Mouse (Mus musculus) myocyte (in vitro differentiated cells): ENCODE results near the gene Fam173a. TPM values are rescaled to one million over a fixed set of nuclear protein-coding genes. Genes with fewer than 3 reads are reported as not detected.
A peak's percentile ranks its signal among the peaks of the same experiment; 100 is the strongest.

Experiments
- H3K27me3 ChIP-seq: one replicate; pipeline ENCODE4 v1.6.1; 2011; ENCODE audit not compliant: control insufficient read depth, insufficient read depth, insufficient read length
- H3K36me3 ChIP-seq: one replicate; pipeline ENCODE4 v1.6.1; 2011; ENCODE audit not compliant: control insufficient read depth, insufficient read depth
- H3K4me2 ChIP-seq: one replicate; pipeline ENCODE4 v1.6.1; 2011; ENCODE audit warnings: low read depth, control low read depth
- H3K4me3 ChIP-seq: one replicate; pipeline ENCODE4 v1.5.1; 2011; ENCODE audit warnings: mild to moderate bottlenecking, control low read depth, moderate library complexity
- H3K79me2 ChIP-seq: one replicate; pipeline ENCODE4 v1.6.1; 2011; ENCODE audit not compliant: control insufficient read depth, insufficient read depth
- H3ac ChIP-seq: one replicate; pipeline ENCODE4 v1.6.1; 2011; ENCODE audit not compliant: control insufficient read depth, insufficient read length
- CEBPB ChIP-seq: IDR thresholded peaks from 2 replicates; pipeline ENCODE4 v1.6.1; 2011; ENCODE audit warnings: mild to moderate bottlenecking, moderate library complexity; ENCODE audit not compliant: poor library complexity, insufficient read depth, severe bottlenecking
- E2F4 ChIP-seq: IDR thresholded peaks from one replicate; pipeline ENCODE4 v1.6.1; 2011; ENCODE audit warnings: mild to moderate bottlenecking, control low read depth, moderate library complexity; ENCODE audit not compliant: insufficient read depth
- MAX ChIP-seq: IDR thresholded peaks from one replicate; pipeline ENCODE4 v1.6.1; 2011; ENCODE audit warnings: low read depth, mild to moderate bottlenecking, control low read depth
- MYOD1 ChIP-seq, 3 experiments: IDR thresholded peaks; one replicate each; pipeline ENCODE4 v1.6.1; 2011; ENCODE audit warnings: control low read depth in 2 of 3, low read depth in 2 of 3, mild to moderate bottlenecking in 2 of 3, moderate library complexity in 1 of 3; ENCODE audit not compliant: insufficient read length in 2 of 3, control insufficient read depth in 1 of 3
- MYOG ChIP-seq, 3 experiments: IDR thresholded peaks; one replicate each; pipeline ENCODE4 v1.6.1; 2011; ENCODE audit warnings: control low read depth in 2 of 3, low read depth in 2 of 3, mild to moderate bottlenecking in 2 of 3; ENCODE audit not compliant: insufficient read length in 2 of 3, control insufficient read depth in 1 of 3, insufficient read depth in 1 of 3
- POLR2A ChIP-seq: IDR thresholded peaks from one replicate; pipeline ENCODE4 v1.6.1; 2011; ENCODE audit warnings: low read depth, mild to moderate bottlenecking, control low read depth, moderate library complexity; ENCODE audit not compliant: insufficient read length
- POLR2AphosphoS2 ChIP-seq: IDR thresholded peaks from one replicate; pipeline ENCODE4 v1.6.1; 2011; ENCODE audit warnings: low read depth, control low read depth; ENCODE audit not compliant: insufficient read length
- REST ChIP-seq: IDR thresholded peaks from one replicate; pipeline ENCODE4 v1.6.1; 2011; ENCODE audit warnings: mild to moderate bottlenecking, control low read depth, moderate library complexity; ENCODE audit not compliant: insufficient read depth, insufficient read length
- SRF ChIP-seq: IDR thresholded peaks from one replicate; pipeline ENCODE4 v1.6.1; 2011; ENCODE audit warnings: low read depth; ENCODE audit not compliant: control insufficient read depth, insufficient read length
- TCF12 ChIP-seq: IDR thresholded peaks from one replicate; pipeline ENCODE4 v1.6.1; 2011; ENCODE audit warnings: mild to moderate bottlenecking, control low read depth; ENCODE audit not compliant: poor library complexity, insufficient read depth, severe bottlenecking
- TCF3 ChIP-seq: IDR thresholded peaks from one replicate; pipeline ENCODE4 v1.6.1; 2011; ENCODE audit warnings: low read depth, control low read depth; ENCODE audit not compliant: insufficient read length
- USF1 ChIP-seq: IDR thresholded peaks from one replicate; pipeline ENCODE4 v1.6.1; 2011; ENCODE audit warnings: low read depth, mild to moderate bottlenecking, control low read depth, moderate library complexity
- polyA plus RNA-seq: library from polyadenylated mRNA; unstranded; fragments of >200 nt; fragmentation: generic; extraction: Trizol; gene quantifications from one replicate; pipeline ENCODE4 v1.2.1, GENCODE M21; 2012; ENCODE audit warnings: missing spikeins

The Fam173a gene
- polyA plus RNA-seq, 1 experiment = 61.0 TPM

GRCm38 (mm10) chr17:25828712-25829557 is 36.2 kb upstream of the Fam173a start, which contains the start of gene Jmjd8:
TSS of gene Jmjd8 (plus strand) at chr17:25828867.
- no peak for TF ChIP-seq E2F4
- TF ChIP-seq POLR2A = peak; percentile 74
- peak; percentile 74 for TF ChIP-seq POLR2AphosphoS2
- TF ChIP-seq CEBPB = 0 out of 2 replicates have a peak, but pooled peaks have one; percentile 19
- Histone ChIP-seq H3K36me3 (no peaks in the 10 kb centered on the region), H3ac (peak within 1 kb of the TSS; percentile 13), H3K27me3 (no peaks in the 10 kb centered on the region), H3K4me3 (peak within 1 kb of the TSS; percentile 32), H3K4me2 (peak within 1 kb of the TSS; percentile 62), H3K79me2 (peaks cover 28% of the 10 kb centered on the region)

DNA sequence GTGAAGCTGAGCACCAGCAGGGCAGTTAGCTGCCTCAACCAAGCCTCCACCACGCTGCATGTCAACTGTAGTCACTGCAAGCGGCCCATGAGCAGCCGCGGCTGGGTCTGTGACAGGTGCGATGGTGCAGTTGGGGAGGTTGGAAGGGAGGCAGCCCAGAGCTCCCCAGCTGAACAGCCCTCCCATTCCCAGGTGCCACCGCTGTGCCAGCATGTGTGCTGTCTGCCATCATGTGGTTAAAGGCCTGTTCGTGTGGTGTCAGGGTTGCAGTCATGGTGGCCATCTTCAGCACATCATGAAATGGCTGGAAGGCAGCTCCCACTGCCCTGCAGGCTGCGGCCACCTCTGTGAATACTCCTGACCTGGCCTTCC is 35.5 kb upstream of the Fam173a start:
- Histone ChIP-seq H3ac (no peak overlapping the region), H3K36me3 (no peaks in the 10 kb centered on the region), H3K79me2 (peaks cover 23% of the 10 kb centered on the region), H3K4me3 (peak overlapping the region; percentile 32), H3K4me2 (peak overlapping the region; percentile 62), H3K27me3 (no peaks in the 10 kb centered on the region)
- TF ChIP-seq POLR2AphosphoS2 = peak; percentile 74
- TF ChIP-seq POLR2A = no peak
- TF ChIP-seq MYOD1 (IDR thresholded peaks at IDR 0.05; ENCODE audit: control insufficient read depth in 1 of 3, insufficient read length in 2 of 3, low read depth in 2 of 3) = peak in 1 of 3 experiments; percentile 3
- peak in 2 of 3 experiments; percentile 12 to 54 for TF ChIP-seq MYOG (IDR thresholded peaks at IDR 0.05; ENCODE audit: control insufficient read depth in 1 of 3, insufficient read depth in 1 of 3, insufficient read length in 2 of 3, low read depth in 2 of 3)

DNA sequence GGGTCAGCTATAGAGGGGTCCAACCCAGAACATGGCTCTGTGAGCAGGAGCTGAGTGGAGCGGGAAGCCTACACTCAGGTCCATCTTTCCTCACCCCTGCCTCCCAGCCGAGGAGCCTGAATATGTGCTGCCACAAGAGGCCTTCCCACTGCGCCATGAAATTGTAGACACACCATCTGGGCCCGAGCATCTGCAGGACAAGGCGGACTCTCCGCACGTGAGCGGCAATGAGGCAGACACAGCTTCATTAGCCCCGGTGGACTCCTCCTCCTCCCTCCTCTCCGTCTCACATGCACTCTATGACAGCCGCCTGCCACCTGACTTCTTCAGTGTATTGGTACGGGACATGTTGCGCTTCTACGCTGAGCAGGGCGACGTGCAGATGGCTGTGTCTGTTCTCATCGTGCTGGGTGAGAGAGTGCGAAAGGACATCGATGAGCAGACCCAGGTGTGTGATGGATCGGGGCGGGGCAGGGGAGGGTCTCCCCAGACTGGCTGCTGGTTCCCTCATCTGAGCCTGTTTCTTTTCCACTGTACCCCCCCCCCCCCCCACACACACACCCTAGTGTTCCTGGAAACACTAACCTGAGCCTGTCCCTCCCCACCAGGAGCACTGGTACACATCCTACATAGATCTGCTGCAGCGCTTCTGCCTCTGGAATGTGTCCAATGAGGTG is 35.0 kb upstream of the Fam173a start:
- H3ac ChIP-seq = no peak overlapping the region
- H3K36me3 ChIP-seq = no peaks in the 10 kb centered on the region
- H3K27me3 ChIP-seq = no peaks in the 10 kb centered on the region
- peaks cover 23% of the 10 kb centered on the region for H3K79me2 ChIP-seq
- no peak overlapping the region for H3K4me2 ChIP-seq
- TF ChIP-seq CEBPB = no peak
- TF ChIP-seq POLR2A = no peak
- TF ChIP-seq USF1 = no peak
- no peak for TF ChIP-seq TCF12
- TF ChIP-seq MAX = no peak
- no peak for TF ChIP-seq TCF3
- TF ChIP-seq E2F4 = no peak
- TF ChIP-seq SRF = no peak
- TF ChIP-seq REST = no peak
- TF ChIP-seq MYOD1 (IDR thresholded peaks at IDR 0.05; ENCODE audit: control insufficient read depth in 1 of 3, insufficient read length in 2 of 3, low read depth in 2 of 3) = no peak
- TF ChIP-seq POLR2AphosphoS2 = no peak
- TF ChIP-seq MYOG (IDR thresholded peaks at IDR 0.05; ENCODE audit: control insufficient read depth in 1 of 3, insufficient read depth in 1 of 3, insufficient read length in 2 of 3, low read depth in 2 of 3) = no peak
- H3K4me3 ChIP-seq = no peak overlapping the region

DNA sequence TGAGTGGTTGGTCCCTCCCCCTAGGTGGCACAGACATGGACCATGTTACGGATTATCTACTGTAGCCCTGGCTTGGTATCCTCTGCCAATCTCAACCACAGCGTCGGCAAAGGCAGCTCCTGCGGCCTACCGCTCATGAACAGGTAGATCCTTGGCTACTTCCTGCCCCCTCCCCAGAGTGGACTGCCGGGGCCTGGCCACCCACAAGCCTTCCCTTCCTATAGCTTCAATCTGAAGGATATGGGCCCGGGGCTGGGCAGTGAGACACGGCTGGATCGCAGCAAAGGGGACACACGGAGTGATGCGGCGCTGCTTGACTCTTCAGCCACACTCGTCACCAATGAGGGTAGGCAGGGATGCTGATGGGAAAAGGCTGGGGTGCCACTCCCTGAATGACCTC is 34.3 kb upstream of the Fam173a start:
- TF ChIP-seq TCF12 (no peak), SRF (no peak), REST (no peak), POLR2AphosphoS2 (no peak), MYOD1 (IDR thresholded peaks at IDR 0.05; ENCODE audit: control insufficient read depth in 1 of 3, insufficient read length in 2 of 3, low read depth in 2 of 3) (no peak), TCF3 (no peak), MAX (no peak), USF1 (no peak)
- Histone ChIP-seq H3K79me2 (peaks cover 19% of the 10 kb centered on the region), H3K4me3 (no peak overlapping the region), H3K4me2 (no peak overlapping the region), H3ac (no peak overlapping the region), H3K27me3 (no peaks in the 10 kb centered on the region), H3K36me3 (no peaks in the 10 kb centered on the region)

DNA sequence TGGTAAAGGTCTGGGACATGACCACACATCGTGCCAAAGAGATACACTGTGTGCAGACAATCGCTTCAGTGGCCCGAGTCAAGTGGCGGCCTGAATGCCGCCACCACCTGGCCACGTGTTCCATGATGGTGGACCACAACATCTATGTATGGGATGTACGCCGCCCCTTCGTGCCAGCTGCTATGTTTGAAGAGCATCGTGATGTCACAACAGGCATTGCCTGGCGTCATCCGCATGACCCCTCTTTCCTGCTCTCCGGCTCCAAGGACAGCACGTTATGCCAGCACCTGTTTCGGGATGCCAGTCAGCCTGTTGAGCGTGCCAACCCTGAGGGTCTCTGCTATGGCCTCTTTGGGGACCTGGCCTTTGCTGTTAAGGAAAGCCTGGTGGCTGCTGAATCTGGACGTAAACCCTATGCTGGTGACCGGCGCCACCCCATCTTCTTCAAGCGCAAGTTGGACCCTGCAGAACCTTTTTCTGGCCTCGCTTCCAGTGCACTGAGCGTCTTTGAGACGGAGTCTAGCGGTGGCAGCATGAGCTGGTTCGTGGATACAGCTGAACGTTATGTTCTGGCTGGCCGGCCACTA is 33.4 kb upstream of the Fam173a start:
- H3K27me3 ChIP-seq = no peaks in the 10 kb centered on the region
- no peak for TF ChIP-seq TCF12
- TF ChIP-seq MYOG (IDR thresholded peaks at IDR 0.05; ENCODE audit: control insufficient read depth in 1 of 3, insufficient read depth in 1 of 3, insufficient read length in 2 of 3, low read depth in 2 of 3) = no peak
- no peak for TF ChIP-seq REST
- H3K79me2 ChIP-seq = peaks cover 10% of the 10 kb centered on the region
- no peak overlapping the region for H3K4me3 ChIP-seq
- H3ac ChIP-seq = no peak overlapping the region
- H3K36me3 ChIP-seq = no peaks in the 10 kb centered on the region
- no peak overlapping the region for H3K4me2 ChIP-seq
